Mouse (Mus musculus): ENCODE measurements around the gene Znhit6. TPM values are rescaled to one million over a fixed set of nuclear protein-coding genes. Genes with fewer than 3 reads are reported as not detected.

Znhit6 gene
- polyA plus RNA-seq, 1 experiment from 2014 or later: 35.8 TPM

DNA sequence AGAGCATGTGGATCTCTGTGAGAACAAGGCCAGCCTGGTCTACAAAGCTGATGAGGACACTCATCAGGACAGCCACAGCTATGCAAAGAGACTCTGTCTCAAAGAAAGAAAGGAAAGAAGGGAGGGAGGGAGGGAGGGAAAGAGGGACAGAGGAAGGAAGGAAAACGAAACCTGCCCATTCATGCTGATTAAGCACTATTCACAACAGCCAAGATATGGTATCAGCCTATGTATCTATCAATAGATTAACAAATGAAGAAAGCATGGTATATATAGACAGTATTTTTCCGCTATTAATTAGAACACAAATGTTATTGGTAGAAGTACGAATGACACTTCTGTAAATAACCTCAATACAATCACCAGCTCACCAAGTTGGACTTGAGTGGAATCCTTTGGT lies 1.5 kb upstream of the Znhit6 start:
- Histone ChIP-seq H3K27me3 (ENCODE audit: control insufficient read depth, insufficient read depth, low read depth, low read length) (no peaks in the 10 kb centered on the region), H3K4me3 (ENCODE audit: low read depth, low read length) (no peak overlapping the region), H3K27ac (ENCODE audit: low read length) (no peak overlapping the region), H3K36me3 (ENCODE audit: control insufficient read depth, insufficient read depth, low read length) (0 out of 2 replicates have a peak, but pooled peaks cover 4% of the 10 kb centered on the region), H3K4me1 (ENCODE audit: control insufficient read depth, insufficient read depth, low read length) (peaks cover 14% of the 10 kb centered on the region), H3K9ac (ENCODE audit: low read depth, low read length) (no peak overlapping the region), H3K4me2 (ENCODE audit: low read length) (no peak overlapping the region), H3K9me3 (replicated peaks; ENCODE audit: control insufficient read depth, low read length, poor library complexity, severe bottlenecking) (no peaks in the 10 kb centered on the region)
- WGBS: 87% methylated on average over 3 of the region's 3 CpGs
- no peak for ATAC-seq

- H3K4me3 ChIP-seq (ENCODE audit: low read depth, low read length): no peak overlapping the region
- 86% methylated on average over 7 of the region's 7 CpGs for WGBS
Observed at GRCm38 (mm10) chr3:145575340-145575739, 665 bp upstream of the Znhit6 start.

DNA sequence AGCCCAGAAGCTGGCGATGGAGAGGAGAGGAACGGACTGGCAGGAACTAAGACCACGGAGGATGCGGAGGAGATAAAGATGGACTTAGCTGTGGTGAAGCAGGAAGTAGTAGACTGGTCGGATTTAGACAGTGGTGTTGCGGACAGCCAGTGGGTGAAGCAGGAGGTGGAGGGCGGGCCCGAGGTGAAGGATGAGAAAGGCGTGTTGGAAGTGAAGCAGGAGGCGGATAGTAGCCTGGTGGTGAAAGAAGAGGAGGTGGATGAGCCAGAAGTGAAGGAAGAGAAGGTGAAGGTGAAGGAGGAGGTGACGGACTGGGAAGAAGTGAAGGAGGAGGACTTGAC lies 447 bp downstream of the Znhit6 start:
- no peaks in the 10 kb centered on the region for H3K27me3 ChIP-seq (ENCODE audit: control insufficient read depth, insufficient read depth, low read depth, low read length)
- H3K4me1 ChIP-seq (ENCODE audit: control insufficient read depth, insufficient read depth, low read length): peaks cover 14% of the 10 kb centered on the region
- no peak for ATAC-seq
- peak overlapping the region; percentile 84 for H3K4me2 ChIP-seq (ENCODE audit: low read length)
- peak overlapping the region; percentile 87 for H3K4me3 ChIP-seq (ENCODE audit: low read depth, low read length)
- peak overlapping the region; percentile 86 for H3K9ac ChIP-seq (ENCODE audit: low read depth, low read length)
- WGBS: under 1% methylated on average over 11 of the region's 11 CpGs
- H3K27ac ChIP-seq (ENCODE audit: low read length): peak overlapping the region; percentile 78
- H3K9me3 ChIP-seq (replicated peaks; ENCODE audit: control insufficient read depth, low read length, poor library complexity, severe bottlenecking): no peaks in the 10 kb centered on the region
- H3K36me3 ChIP-seq (ENCODE audit: control insufficient read depth, insufficient read depth, low read length): peaks cover 10% of the 10 kb centered on the region

More at GRCm38 (mm10) chr3:145575340-145575739, 665 bp upstream of the Znhit6 start:
- Histone ChIP-seq H3K27ac (ENCODE audit: low read length) (no peak overlapping the region), H3K27me3 (ENCODE audit: control insufficient read depth, insufficient read depth, low read depth, low read length) (no peaks in the 10 kb centered on the region), H3K36me3 (ENCODE audit: control insufficient read depth, insufficient read depth, low read length) (peaks cover 9% of the 10 kb centered on the region), H3K4me2 (ENCODE audit: low read length) (peak overlapping the region; percentile 84; the same call in 1 of the 2 replicates), H3K9ac (ENCODE audit: low read depth, low read length) (no peak overlapping the region), H3K4me1 (ENCODE audit: control insufficient read depth, insufficient read depth, low read length) (peaks cover 14% of the 10 kb centered on the region), H3K9me3 (replicated peaks; ENCODE audit: control insufficient read depth, low read length, poor library complexity, severe bottlenecking) (no peaks in the 10 kb centered on the region)
- ATAC-seq: no peak; the same call in 1 of the 2 replicates

- WGBS: 34% methylated on average over 15 of the region's 15 CpGs
- ATAC-seq: peak; percentile 4; the same call in 1 of the 2 replicates
- peak overlapping the region; percentile 84 for H3K4me2 ChIP-seq (ENCODE audit: low read length)
- H3K27ac ChIP-seq (ENCODE audit: low read length): no peak overlapping the region
- H3K9me3 ChIP-seq (replicated peaks; ENCODE audit: control insufficient read depth, low read length, poor library complexity, severe bottlenecking): no peaks in the 10 kb centered on the region
- no peaks in the 10 kb centered on the region for H3K27me3 ChIP-seq (ENCODE audit: control insufficient read depth, insufficient read depth, low read depth, low read length)
- peak overlapping the region; percentile 86 for H3K9ac ChIP-seq (ENCODE audit: low read depth, low read length)
- H3K4me1 ChIP-seq (ENCODE audit: control insufficient read depth, insufficient read depth, low read length): peaks cover 14% of the 10 kb centered on the region
- H3K36me3 ChIP-seq (ENCODE audit: control insufficient read depth, insufficient read depth, low read length): peaks cover 10% of the 10 kb centered on the region
- peak overlapping the region; percentile 87 for H3K4me3 ChIP-seq (ENCODE audit: low read depth, low read length)
Observed at GRCm38 (mm10) chr3:145576876-145577275, 871 bp downstream of the Znhit6 start.

DNA sequence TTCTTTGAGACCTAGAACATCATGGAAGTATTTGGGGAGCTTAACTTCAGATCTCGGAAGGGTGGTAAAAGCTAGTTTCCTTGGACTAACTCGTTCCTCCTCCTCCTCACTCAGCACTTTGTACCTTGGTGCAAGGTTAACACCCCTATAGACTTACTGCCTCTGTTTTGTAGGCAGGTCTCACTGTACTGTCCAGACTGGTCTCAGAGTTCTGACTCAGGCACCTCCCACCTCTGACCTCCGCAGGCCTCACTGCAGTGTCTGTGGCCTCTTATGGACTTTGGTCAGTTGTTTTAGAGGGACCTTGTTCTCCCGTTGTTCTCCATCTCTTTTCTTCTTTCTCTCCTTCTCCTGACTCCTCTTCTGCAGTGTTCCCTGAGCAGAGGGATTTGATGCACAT lies 7.0 kb downstream of the Znhit6 start:
- no peaks in the 10 kb centered on the region for H3K4me1 ChIP-seq (ENCODE audit: control insufficient read depth, insufficient read depth, low read length)
- H3K9me3 ChIP-seq (replicated peaks; ENCODE audit: control insufficient read depth, low read length, poor library complexity, severe bottlenecking): no peaks in the 10 kb centered on the region
- 91% methylated on average over 4 of the region's 4 CpGs for WGBS
- peaks cover 24% of the 10 kb centered on the region for H3K36me3 ChIP-seq (ENCODE audit: control insufficient read depth, insufficient read depth, low read length)
- no peak overlapping the region for H3K4me2 ChIP-seq (ENCODE audit: low read length)
- H3K4me3 ChIP-seq (ENCODE audit: low read depth, low read length): no peak overlapping the region
- H3K9ac ChIP-seq (ENCODE audit: low read depth, low read length): no peak overlapping the region
- no peaks in the 10 kb centered on the region for H3K27me3 ChIP-seq (ENCODE audit: control insufficient read depth, insufficient read depth, low read depth, low read length)
- no peak overlapping the region for H3K27ac ChIP-seq (ENCODE audit: low read length)
- no peak for ATAC-seq

DNA sequence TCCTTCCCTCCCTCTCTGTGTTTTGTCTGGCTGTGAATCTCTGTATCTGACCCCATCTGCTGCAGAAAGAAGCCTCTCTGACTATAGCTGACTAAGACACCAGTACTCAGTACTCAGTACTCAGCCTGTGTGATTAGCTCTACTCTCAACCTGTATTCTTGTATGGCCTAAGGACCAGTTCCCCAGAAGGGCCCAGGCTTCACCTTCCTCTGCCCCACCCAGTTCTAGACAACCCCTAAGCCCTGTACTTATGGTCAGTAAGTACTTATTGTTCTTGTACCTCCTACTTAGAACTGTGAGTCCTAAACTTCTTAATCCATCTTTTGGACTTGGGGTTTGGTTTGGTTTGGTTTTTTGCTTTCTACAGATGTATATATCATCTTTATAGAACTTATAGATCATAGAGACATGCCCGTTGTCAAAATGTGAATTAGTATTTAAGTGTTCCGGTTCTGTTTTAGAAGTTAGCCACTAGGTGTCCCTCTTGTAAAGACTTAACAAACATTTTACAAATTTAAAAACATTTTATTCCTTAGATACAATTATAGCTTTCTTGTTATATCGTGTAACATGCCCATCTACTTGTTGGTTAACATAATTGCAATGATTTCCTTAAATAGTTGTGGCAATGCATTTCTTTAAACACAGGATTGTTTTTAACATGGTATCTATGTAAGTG lies 7.7 kb downstream of the Znhit6 start:
- ATAC-seq: 0 out of 2 replicates have a peak, but pooled peaks have one; percentile 67
- H3K9ac ChIP-seq (ENCODE audit: low read depth, low read length): no peak overlapping the region

DNA sequence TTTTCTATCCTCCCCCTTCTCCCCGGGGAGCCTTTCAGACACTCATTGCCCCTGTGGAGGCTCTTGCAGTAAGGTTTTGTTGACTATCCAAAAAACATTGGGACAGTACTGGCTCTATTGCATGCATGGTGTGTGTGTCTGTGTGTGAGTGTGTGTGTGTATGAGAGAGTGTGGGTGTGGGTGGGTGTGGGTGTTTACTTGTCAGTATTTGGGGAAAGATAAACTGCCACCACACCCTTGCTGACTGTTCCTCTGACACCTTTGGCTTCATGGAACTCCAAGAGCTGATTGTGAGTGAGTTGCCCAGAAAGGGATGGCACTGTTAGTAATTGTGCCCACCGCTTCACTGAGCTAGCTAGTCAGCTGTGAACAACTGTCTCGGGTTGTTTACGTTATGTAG lies 14.6 kb downstream of the Znhit6 start:
- Histone ChIP-seq H3K36me3 (ENCODE audit: control insufficient read depth, insufficient read depth, low read length) (peaks cover 30% of the 10 kb centered on the region), H3K9ac (ENCODE audit: low read depth, low read length) (no peak overlapping the region), H3K9me3 (replicated peaks; ENCODE audit: control insufficient read depth, low read length, poor library complexity, severe bottlenecking) (no peaks in the 10 kb centered on the region), H3K4me3 (ENCODE audit: low read depth, low read length) (no peak overlapping the region), H3K4me2 (ENCODE audit: low read length) (no peak overlapping the region), H3K27ac (ENCODE audit: low read length) (no peak overlapping the region), H3K4me1 (ENCODE audit: control insufficient read depth, insufficient read depth, low read length) (no peaks in the 10 kb centered on the region), H3K27me3 (ENCODE audit: control insufficient read depth, insufficient read depth, low read depth, low read length) (no peaks in the 10 kb centered on the region)
- 93% methylated on average over 4 of the region's 4 CpGs for WGBS
- ATAC-seq: no peak

More for the DNA sequence above, 7.7 kb downstream of the Znhit6 start:
- Histone ChIP-seq H3K27me3 (ENCODE audit: control insufficient read depth, insufficient read depth, low read depth, low read length) (no peaks in the 10 kb centered on the region), H3K4me2 (ENCODE audit: low read length) (no peak overlapping the region), H3K4me3 (ENCODE audit: low read depth, low read length) (no peak overlapping the region), H3K27ac (ENCODE audit: low read length) (no peak overlapping the region), H3K36me3 (ENCODE audit: control insufficient read depth, insufficient read depth, low read length) (peaks cover 24% of the 10 kb centered on the region), H3K9me3 (replicated peaks; ENCODE audit: control insufficient read depth, low read length, poor library complexity, severe bottlenecking) (no peaks in the 10 kb centered on the region), H3K4me1 (ENCODE audit: control insufficient read depth, insufficient read depth, low read length) (no peaks in the 10 kb centered on the region)
- WGBS: 63% methylated on average over 3 of the region's 3 CpGs

DNA sequence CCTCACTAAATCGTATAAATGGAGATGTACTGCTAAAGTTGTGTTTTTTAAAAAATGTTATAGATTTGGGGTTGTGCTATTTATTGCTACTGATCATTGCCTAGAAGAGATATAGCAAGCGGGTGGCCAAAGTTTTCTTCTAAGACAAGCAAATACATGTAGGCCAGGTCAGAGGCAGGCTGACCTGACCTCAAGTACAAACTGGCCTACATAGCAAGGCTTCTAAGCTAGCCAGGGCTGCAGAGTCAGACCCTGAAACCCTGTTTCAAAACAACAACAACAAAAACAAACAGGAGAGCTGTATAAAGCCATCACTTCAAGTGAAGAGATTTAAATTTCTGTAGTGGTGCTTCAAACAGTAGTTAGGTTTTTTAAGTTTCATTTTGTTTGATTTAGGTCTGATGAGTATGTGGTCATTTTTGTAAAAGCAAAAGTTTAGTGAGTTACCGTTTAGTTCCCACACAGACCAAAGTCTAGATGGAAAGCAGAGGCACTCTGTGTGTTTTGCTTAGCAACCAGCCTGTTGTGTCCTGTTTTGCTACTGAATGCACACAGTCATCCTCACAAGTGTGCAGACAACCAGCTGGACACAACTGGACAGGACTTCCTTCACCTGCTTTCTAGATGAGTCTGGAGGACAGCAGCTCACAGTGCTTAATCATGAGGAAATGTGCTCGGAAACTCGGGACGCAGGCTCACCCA lies 16.0 kb downstream of the Znhit6 start:
- H3K27ac ChIP-seq (ENCODE audit: low read length): no peak overlapping the region
- no peak overlapping the region for H3K4me2 ChIP-seq (ENCODE audit: low read length)
- H3K4me3 ChIP-seq (ENCODE audit: low read depth, low read length): no peak overlapping the region
- no peaks in the 10 kb centered on the region for H3K9me3 ChIP-seq (replicated peaks; ENCODE audit: control insufficient read depth, low read length, poor library complexity, severe bottlenecking)
- peaks cover 27% of the 10 kb centered on the region for H3K36me3 ChIP-seq (ENCODE audit: control insufficient read depth, insufficient read depth, low read length)
- no peak overlapping the region for H3K9ac ChIP-seq (ENCODE audit: low read depth, low read length)
- H3K27me3 ChIP-seq (ENCODE audit: control insufficient read depth, insufficient read depth, low read depth, low read length): no peaks in the 10 kb centered on the region
- H3K4me1 ChIP-seq (ENCODE audit: control insufficient read depth, insufficient read depth, low read length): no peaks in the 10 kb centered on the region
- no peak for ATAC-seq
- 92% methylated on average over 6 of the region's 6 CpGs for WGBS

DNA sequence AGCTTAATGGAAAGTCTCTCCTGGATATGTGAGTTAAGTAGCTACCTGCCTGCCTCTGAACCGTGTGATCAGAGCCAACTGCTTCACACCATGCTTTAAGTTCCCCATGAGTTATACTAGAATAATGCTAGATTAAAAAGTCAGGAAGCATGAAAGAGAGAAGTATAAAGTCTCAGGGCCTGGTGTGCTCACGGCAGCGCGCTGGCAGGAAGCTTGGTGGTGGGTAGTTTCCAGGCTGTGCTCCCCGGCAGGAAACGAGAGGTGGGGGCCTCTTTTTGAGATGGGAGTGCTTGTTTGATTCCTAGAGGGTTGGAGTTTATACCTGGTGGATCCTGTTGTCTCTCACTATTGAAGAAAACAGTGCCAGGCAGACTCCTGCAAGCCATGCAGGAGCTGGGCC lies 19.3 kb downstream of the Znhit6 start:
- Histone ChIP-seq H3K4me3 (ENCODE audit: low read depth, low read length) (no peak overlapping the region), H3K9me3 (replicated peaks; ENCODE audit: control insufficient read depth, low read length, poor library complexity, severe bottlenecking) (no peaks in the 10 kb centered on the region), H3K27me3 (ENCODE audit: control insufficient read depth, insufficient read depth, low read depth, low read length) (no peaks in the 10 kb centered on the region), H3K36me3 (ENCODE audit: control insufficient read depth, insufficient read depth, low read length) (peaks cover 37% of the 10 kb centered on the region), H3K4me1 (ENCODE audit: control insufficient read depth, insufficient read depth, low read length) (no peaks in the 10 kb centered on the region), H3K9ac (ENCODE audit: low read depth, low read length) (no peak overlapping the region), H3K27ac (ENCODE audit: low read length) (no peak overlapping the region), H3K4me2 (ENCODE audit: low read length) (no peak overlapping the region)
- 95% methylated on average over 6 of the region's 6 CpGs for WGBS
- no peak for ATAC-seq
